Mouse (Mus musculus) spleen, adult 2 months (tissue): ENCODE results near the gene Nprl3. TPM values are rescaled to one million over a fixed set of nuclear protein-coding genes. Genes with fewer than 3 reads are reported as not detected.

Experiments
- DNase-seq, 2 experiments: peaks; one replicate each; pipeline versions ENCODE4 v3.0.0 to v3.0.0-alpha.2; 2012 to 2021; ENCODE audit warnings: low spot score in 2 of 2, low read depth in 1 of 2
- H3K27ac ChIP-seq: fragments of 200-500 bp; 2 replicates; pipeline ENCODE4 v1.5.1; 2012; ENCODE audit warnings: low read length, inconsistent platforms; ENCODE audit not compliant: insufficient read depth
- H3K27me3 ChIP-seq: fragments of 200-500 bp; 2 replicates; pipeline ENCODE4 v1.6.1; 2012; ENCODE audit warnings: mild to moderate bottlenecking, moderate library complexity, low read length, inconsistent platforms; ENCODE audit not compliant: control insufficient read depth, insufficient read depth
- H3K36me3 ChIP-seq: fragments of 200-500 bp; 2 replicates; pipeline ENCODE4 v1.6.1; 2012; ENCODE audit warnings: mild to moderate bottlenecking, low read length, inconsistent platforms; ENCODE audit not compliant: control insufficient read depth, insufficient read depth
- H3K4me1 ChIP-seq: fragments of 200-500 bp; 2 replicates; pipeline ENCODE4 v1.6.1; 2011; ENCODE audit warnings: inconsistent platforms; ENCODE audit not compliant: control insufficient read depth, insufficient read depth, insufficient read length
- H3K4me3 ChIP-seq: fragments of 200-500 bp; 2 replicates; pipeline ENCODE4 v1.5.1; 2011; ENCODE audit warnings: mild to moderate bottlenecking, inconsistent platforms; ENCODE audit not compliant: insufficient read depth, insufficient read length; ENCODE audit errors: extremely low read depth
- CTCF ChIP-seq: fragments of 200-500 bp; IDR thresholded peaks from 2 replicates; pipeline ENCODE4 v1.5.1; 2011; ENCODE audit warnings: mild to moderate bottlenecking, inconsistent platforms; ENCODE audit not compliant: insufficient read depth, insufficient read length, insufficient replicate concordance; ENCODE audit errors: extremely low read depth
- POLR2A ChIP-seq: fragments of 200-500 bp; IDR thresholded peaks from 2 replicates; pipeline ENCODE4 v1.6.1; 2011; ENCODE audit warnings: low read depth, low read length, inconsistent platforms
- WGBS: fragments of 180-500 bp; shearing (Covaris S2); methylation state at CpG from one replicate; pipeline ENCODE4 v1.1.7; 2018; 5-methylcytosine and 5-hydroxymethylcytosine counted together
- polyA plus RNA-seq: library from polyadenylated mRNA; depleted of rRNA; stranded (reverse); fragments of >200 nt; gene quantifications from 2 replicates; pipeline ENCODE4 v1.2.3, GENCODE M21; 2012; rRNA removed

Nprl3 gene
- polyA plus RNA-seq, 1 experiment = 76.9 TPM

GRCm38 (mm10) chr11:32187256-32187655, 80.3 kb downstream of the Nprl3 start:
- TF ChIP-seq POLR2A (no peak), CTCF (no peak)
- H3K36me3 ChIP-seq = no peaks in the 10 kb centered on the region
- H3K4me3 ChIP-seq = no peak overlapping the region
- no peaks in the 10 kb centered on the region for H3K27me3 ChIP-seq
- DNase-seq = no peak
- no peak overlapping the region for H3K27ac ChIP-seq
- no peaks in the 10 kb centered on the region for H3K4me1 ChIP-seq
- WGBS = 93% methylated on average over 4 of the region's 4 CpGs

GRCm38 (mm10) chr11:32186031-32186430, 81.5 kb downstream of the Nprl3 start:
- no peaks in the 10 kb centered on the region for H3K36me3 ChIP-seq

GRCm38 (mm10) chr11:32184469-32184868, 83.0 kb downstream of the Nprl3 start:
- DNase-seq = no peak
- H3K27ac ChIP-seq = no peak overlapping the region
- no peaks in the 10 kb centered on the region for H3K27me3 ChIP-seq
- 93% methylated on average over 8 of the region's 8 CpGs for WGBS
- no peak for TF ChIP-seq POLR2A
- no peak for TF ChIP-seq CTCF
- H3K4me3 ChIP-seq = no peak overlapping the region
- no peaks in the 10 kb centered on the region for H3K4me1 ChIP-seq
- no peaks in the 10 kb centered on the region for H3K36me3 ChIP-seq

More at GRCm38 (mm10) chr11:32186031-32186430, 81.5 kb downstream of the Nprl3 start:
- Histone ChIP-seq H3K4me1 (no peaks in the 10 kb centered on the region), H3K27me3 (no peaks in the 10 kb centered on the region), H3K4me3 (no peak overlapping the region), H3K27ac (no peak overlapping the region)
- WGBS = 88% methylated on average over 3 of the region's 3 CpGs
- TF ChIP-seq POLR2A (no peak), CTCF (no peak)
- DNase-seq = no peak

- TF ChIP-seq POLR2A (no peak), CTCF (peak; percentile 83; the same call in 1 of the 2 replicates)
- 47% methylated on average over 25 of the region's 25 CpGs for WGBS
- Histone ChIP-seq H3K4me1 (no peaks in the 10 kb centered on the region), H3K36me3 (no peaks in the 10 kb centered on the region), H3K4me3 (no peak overlapping the region), H3K27me3 (no peaks in the 10 kb centered on the region), H3K27ac (no peak overlapping the region)
- peak in 1 of 2 experiments; percentile 65 for DNase-seq
Measured at GRCm38 (mm10) chr11:32181973-32182868, 85.3 kb downstream of the Nprl3 start.

GRCm38 (mm10) chr11:32181246-32181645, 86.3 kb downstream of the Nprl3 start:
- Histone ChIP-seq H3K27ac (no peak overlapping the region), H3K36me3 (no peaks in the 10 kb centered on the region), H3K27me3 (no peaks in the 10 kb centered on the region), H3K4me1 (no peaks in the 10 kb centered on the region), H3K4me3 (no peak overlapping the region)
- 89% methylated on average over 4 of the region's 4 CpGs for WGBS
- TF ChIP-seq POLR2A (no peak), CTCF (no peak)
- DNase-seq = no peak

GRCm38 (mm10) chr11:32178506-32178905, 89.0 kb downstream of the Nprl3 start:
- H3K36me3 ChIP-seq = no peaks in the 10 kb centered on the region
- H3K27ac ChIP-seq = no peak overlapping the region
- TF ChIP-seq POLR2A (no peak), CTCF (no peak)
- no peaks in the 10 kb centered on the region for H3K27me3 ChIP-seq
- WGBS = 88% methylated on average over 1 of the region's 1 CpGs
- no peak overlapping the region for H3K4me3 ChIP-seq
- no peak for DNase-seq
- no peaks in the 10 kb centered on the region for H3K4me1 ChIP-seq

Other genes starting within 250 kb of the Nprl3 start
- 27.6 and 36.0 TPM in 2 replicates for gene Il9r, start 67.4 kb downstream of the Nprl3 start, polyA plus RNA-seq
- 29.7 and 32.5 TPM in 2 replicates for gene Snrnp25, start 62.3 kb downstream of the Nprl3 start, polyA plus RNA-seq
- gene Rhbdf1, start 45.4 kb downstream of the Nprl3 start, polyA plus RNA-seq = 52.3 and 55.3 TPM in 2 replicates
- gene Mpg, start 41.2 kb downstream of the Nprl3 start, polyA plus RNA-seq = 10.4 and 11.1 TPM in 2 replicates
- 0.21 TPM in 1 of 2 replicates, not detected in the other for gene Hba-x, start 8.7 kb upstream of the Nprl3 start, polyA plus RNA-seq
- gene Hba-a1, start 15.8 kb upstream of the Nprl3 start, polyA plus RNA-seq = 52,565 and 79,309 TPM in 2 replicates
- 51.0 and 62.0 TPM in 2 replicates for gene Hbq1b, start 19.3 kb upstream of the Nprl3 start, polyA plus RNA-seq
- gene Hba-a2, start 28.8 kb upstream of the Nprl3 start, polyA plus RNA-seq = 85,032 and 127,038 TPM in 2 replicates
- gene Hbq1a, start 32.4 kb upstream of the Nprl3 start, polyA plus RNA-seq = 6.4 and 12.1 TPM in 2 replicates
- gene Sh3pxd2b, start 80.1 kb upstream of the Nprl3 start, polyA plus RNA-seq = 2.2 and 2.8 TPM in 2 replicates
- gene Ubtd2, start 187.7 kb upstream of the Nprl3 start, polyA plus RNA-seq = 2.4 and 3.1 TPM in 2 replicates